Mouse (Mus musculus): ENCODE results near the gene Slc43a1. TPM values are rescaled to one million over a fixed set of nuclear protein-coding genes. Genes with fewer than 3 reads are reported as not detected.

Slc43a1 gene
- polyA plus RNA-seq, 1 experiment: not detected

DNA sequence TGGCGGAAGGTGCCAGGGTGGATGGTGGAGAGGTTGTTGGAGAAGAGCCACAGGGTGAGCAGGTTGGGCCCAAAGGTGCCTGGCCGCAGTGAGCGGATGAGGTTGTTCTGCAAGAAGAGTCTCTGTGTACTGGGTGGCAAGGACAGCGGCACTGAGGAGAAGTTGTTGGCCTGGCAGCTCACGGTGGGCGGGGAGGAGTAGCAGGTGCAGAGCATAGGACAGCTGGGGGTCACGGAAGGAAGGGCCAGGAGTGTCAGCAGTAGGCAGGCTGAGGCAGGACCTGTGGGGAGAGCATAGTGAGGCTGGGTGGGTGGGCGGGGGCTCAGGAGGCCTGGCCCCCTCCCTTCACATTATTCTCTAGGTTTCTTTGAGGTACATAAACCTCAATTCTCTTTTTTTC is 41.9 kb downstream of the Slc43a1 start:
- no peak for TF ChIP-seq CTCF (IDR thresholded peaks at IDR 0.05; ENCODE audit: low read depth, low read length)
- TF ChIP-seq POLR2A (IDR thresholded peaks at IDR 0.05; ENCODE audit: borderline replicate concordance, low read depth, low read length): no peak
- Histone ChIP-seq H3K27ac (ENCODE audit: insufficient read depth, low read depth, low read length) (no peak overlapping the region), H3K4me3 (ENCODE audit: insufficient read depth, low read length) (no peak overlapping the region), H3K4me1 (ENCODE audit: control insufficient read depth, insufficient read depth, low read length) (peaks cover 5% of the 10 kb centered on the region; the same call in 1 of the 2 replicates)

DNA sequence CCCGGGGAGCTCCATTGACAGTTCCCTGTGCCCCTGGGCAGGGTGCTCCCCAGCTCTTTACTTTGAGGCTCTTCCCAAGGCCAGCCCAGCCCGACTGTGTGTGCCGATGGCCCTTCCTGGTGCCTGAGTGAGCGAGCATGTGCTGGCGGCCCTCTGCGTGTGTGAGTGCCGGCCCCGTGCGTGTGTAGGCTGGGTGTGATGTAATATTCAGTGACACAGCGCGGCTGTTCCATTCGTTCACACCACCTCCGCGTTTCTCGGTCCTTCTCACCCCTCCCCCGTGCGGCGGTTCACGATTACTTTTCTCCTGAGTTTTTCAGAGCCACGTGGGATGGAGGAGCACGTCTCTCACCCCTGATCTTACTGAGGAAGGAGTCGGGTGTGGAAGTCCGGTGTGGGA is 44.0 kb downstream of the Slc43a1 start:
- H3K27ac ChIP-seq (ENCODE audit: insufficient read depth, low read depth, low read length): no peak overlapping the region
- TF ChIP-seq CTCF (IDR thresholded peaks at IDR 0.05; ENCODE audit: low read depth, low read length) (no peak), POLR2A (IDR thresholded peaks at IDR 0.05; ENCODE audit: borderline replicate concordance, low read depth, low read length) (no peak)
- peaks cover 5% of the 10 kb centered on the region; the same call in 1 of the 2 replicates for H3K4me1 ChIP-seq (ENCODE audit: control insufficient read depth, insufficient read depth, low read length)
- H3K4me3 ChIP-seq (ENCODE audit: insufficient read depth, low read length): peak overlapping the region; percentile 38

DNA sequence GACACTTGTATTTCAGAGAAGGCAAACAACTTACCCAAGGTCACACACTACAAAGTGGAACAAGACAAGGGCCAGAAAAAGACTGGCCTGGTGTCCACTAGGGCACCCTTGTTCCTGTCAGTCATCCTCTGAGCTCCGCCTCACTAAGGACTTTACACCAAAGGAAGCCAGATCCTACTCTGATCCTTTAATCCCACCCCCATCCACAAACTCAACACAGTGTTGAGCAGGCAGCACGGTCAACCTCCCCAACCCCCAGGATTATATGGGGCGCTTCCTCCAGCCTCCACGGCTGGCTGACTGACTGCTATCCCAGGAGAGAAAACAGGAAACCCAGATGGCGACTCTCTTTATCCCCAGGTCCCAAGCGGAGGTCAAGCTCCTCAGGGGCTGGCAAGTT is 44.4 kb downstream of the Slc43a1 start:
- H3K27ac ChIP-seq (ENCODE audit: insufficient read depth, low read depth, low read length): no peak overlapping the region
- peaks cover 5% of the 10 kb centered on the region; the same call in 1 of the 2 replicates for H3K4me1 ChIP-seq (ENCODE audit: control insufficient read depth, insufficient read depth, low read length)
- TF ChIP-seq CTCF (IDR thresholded peaks at IDR 0.05; ENCODE audit: low read depth, low read length) (no peak), POLR2A (IDR thresholded peaks at IDR 0.05; ENCODE audit: borderline replicate concordance, low read depth, low read length) (no peak)
- H3K4me3 ChIP-seq (ENCODE audit: insufficient read depth, low read length): peak overlapping the region; percentile 38

DNA sequence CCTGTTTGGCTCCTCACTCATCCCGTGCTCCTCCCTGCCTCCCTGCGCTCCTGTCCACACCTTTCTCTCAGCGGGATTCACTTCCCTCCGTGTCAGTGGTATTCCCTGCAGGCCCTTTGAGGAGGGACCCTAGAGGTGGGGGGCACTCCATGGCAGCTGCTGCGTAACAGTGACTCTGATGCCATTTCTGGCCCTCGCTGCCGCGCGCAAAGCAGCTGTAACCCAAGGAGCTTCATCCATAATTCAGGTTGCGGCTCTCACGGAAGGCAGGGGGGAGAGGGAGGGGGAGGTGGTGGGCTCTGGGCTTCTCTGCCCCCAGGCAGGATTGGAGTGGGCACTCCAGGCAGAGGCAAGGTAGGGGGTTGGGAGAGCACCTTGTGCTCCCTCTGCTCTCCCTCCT is 44.9 kb downstream of the Slc43a1 start:
- Histone ChIP-seq H3K4me3 (ENCODE audit: insufficient read depth, low read length) (no peak overlapping the region), H3K4me1 (ENCODE audit: control insufficient read depth, insufficient read depth, low read length) (peaks cover 5% of the 10 kb centered on the region; the same call in 1 of the 2 replicates), H3K27ac (ENCODE audit: insufficient read depth, low read depth, low read length) (no peak overlapping the region)
- TF ChIP-seq CTCF (IDR thresholded peaks at IDR 0.05; ENCODE audit: low read depth, low read length) (no peak), POLR2A (IDR thresholded peaks at IDR 0.05; ENCODE audit: borderline replicate concordance, low read depth, low read length) (no peak)

DNA sequence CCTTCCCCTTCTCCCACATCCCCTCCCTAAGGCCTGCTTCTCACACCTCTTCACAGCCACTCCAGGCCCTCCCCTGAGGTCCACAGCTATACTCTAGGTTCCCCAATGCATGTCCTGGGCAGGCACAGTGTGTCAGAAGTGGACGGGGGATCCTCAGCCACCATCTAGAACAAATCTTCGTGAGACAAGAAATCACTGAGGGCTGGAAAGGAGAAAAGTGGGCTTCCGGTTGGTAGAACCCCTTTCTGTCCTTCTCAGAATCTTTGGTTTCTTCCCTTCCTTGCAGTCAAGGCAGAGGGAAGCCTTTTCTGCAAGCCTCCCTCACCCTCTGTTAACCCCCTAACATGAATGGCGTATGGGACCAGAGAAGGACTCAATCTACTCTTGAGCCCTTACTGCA is 45.3 kb downstream of the Slc43a1 start:
- TF ChIP-seq POLR2A (IDR thresholded peaks at IDR 0.05; ENCODE audit: borderline replicate concordance, low read depth, low read length): no peak
- TF ChIP-seq CTCF (IDR thresholded peaks at IDR 0.05; ENCODE audit: low read depth, low read length): no peak
- H3K4me1 ChIP-seq (ENCODE audit: control insufficient read depth, insufficient read depth, low read length): peaks cover 5% of the 10 kb centered on the region; the same call in 1 of the 2 replicates

DNA sequence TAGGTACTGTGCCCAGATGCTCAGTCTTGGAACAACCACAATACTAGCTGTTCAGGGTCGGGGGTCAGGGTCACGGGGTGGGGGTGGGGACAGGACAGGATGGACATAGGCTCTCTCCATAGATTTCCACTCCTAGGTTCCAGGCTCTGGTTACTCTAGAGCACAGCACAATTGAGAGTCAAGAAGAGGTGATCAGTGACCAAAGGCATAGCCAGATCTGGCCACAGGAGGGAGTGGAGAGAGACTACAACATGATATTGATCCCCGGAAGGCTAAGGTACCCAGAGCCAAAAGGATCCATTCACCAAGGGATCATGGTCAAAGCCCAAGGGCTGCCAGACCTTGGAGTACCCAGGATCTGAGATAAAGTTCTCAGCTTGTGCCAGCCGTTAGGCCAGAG is 46.0 kb downstream of the Slc43a1 start:
- TF ChIP-seq POLR2A (IDR thresholded peaks at IDR 0.05; ENCODE audit: borderline replicate concordance, low read depth, low read length): no peak
- no peak for TF ChIP-seq CTCF (IDR thresholded peaks at IDR 0.05; ENCODE audit: low read depth, low read length)
- H3K4me1 ChIP-seq (ENCODE audit: control insufficient read depth, insufficient read depth, low read length): peaks cover 5% of the 10 kb centered on the region; the same call in 1 of the 2 replicates
- H3K27ac ChIP-seq (ENCODE audit: insufficient read depth, low read depth, low read length): no peak overlapping the region
- no peak overlapping the region for H3K4me3 ChIP-seq (ENCODE audit: insufficient read depth, low read length)

More for the DNA sequence above, 45.3 kb downstream of the Slc43a1 start:
- Histone ChIP-seq H3K27ac (ENCODE audit: insufficient read depth, low read depth, low read length) (no peak overlapping the region), H3K4me3 (ENCODE audit: insufficient read depth, low read length) (no peak overlapping the region)

DNA sequence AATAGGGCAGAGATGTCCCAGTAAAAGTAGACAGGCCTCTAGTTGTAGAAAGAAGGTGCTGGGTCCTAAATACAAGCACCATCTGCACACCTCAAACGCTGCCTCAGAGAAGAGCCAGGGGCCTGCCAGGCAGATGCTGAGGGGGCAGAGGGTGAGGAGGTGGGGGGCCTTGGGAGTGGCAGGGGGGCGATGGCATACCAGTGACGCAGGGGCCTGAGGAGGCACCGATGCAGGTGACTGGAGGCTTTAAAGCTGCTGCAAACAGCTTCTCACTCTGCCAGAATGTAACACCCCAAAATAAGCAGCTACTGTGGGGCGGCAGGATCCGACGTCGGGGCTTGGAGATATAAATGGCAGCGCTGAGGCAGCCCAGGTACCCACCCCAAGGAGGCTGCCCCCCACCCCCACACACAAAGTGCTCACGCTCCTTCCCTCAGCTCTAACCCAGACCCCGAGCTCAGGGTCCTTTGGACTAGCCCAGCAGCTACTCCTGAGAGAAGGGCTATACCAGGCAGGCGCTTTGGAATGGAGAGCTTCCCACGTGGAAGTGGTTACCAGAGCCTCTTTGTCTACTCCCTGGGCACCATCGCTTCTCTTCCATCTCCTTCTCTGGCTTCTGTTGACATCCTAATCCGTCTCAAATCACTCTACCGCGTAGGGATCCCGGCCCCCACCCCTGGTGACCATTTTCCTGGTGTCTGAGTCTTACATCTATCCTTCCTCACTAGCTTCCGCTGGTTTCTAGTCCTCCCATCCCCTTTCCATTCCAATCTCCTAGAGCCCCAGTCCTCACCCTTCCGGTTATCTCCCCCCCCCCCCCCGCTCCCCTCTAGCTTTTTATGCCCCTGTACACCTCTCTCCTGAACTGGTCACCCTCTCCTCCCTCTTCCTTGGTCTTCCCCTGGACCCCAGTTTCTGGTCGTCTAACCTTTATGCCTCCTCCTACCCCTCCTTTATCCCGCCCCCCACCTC is 46.7 kb downstream of the Slc43a1 start:
- peaks cover 5% of the 10 kb centered on the region; the same call in 1 of the 2 replicates for H3K4me1 ChIP-seq (ENCODE audit: control insufficient read depth, insufficient read depth, low read length)

DNA sequence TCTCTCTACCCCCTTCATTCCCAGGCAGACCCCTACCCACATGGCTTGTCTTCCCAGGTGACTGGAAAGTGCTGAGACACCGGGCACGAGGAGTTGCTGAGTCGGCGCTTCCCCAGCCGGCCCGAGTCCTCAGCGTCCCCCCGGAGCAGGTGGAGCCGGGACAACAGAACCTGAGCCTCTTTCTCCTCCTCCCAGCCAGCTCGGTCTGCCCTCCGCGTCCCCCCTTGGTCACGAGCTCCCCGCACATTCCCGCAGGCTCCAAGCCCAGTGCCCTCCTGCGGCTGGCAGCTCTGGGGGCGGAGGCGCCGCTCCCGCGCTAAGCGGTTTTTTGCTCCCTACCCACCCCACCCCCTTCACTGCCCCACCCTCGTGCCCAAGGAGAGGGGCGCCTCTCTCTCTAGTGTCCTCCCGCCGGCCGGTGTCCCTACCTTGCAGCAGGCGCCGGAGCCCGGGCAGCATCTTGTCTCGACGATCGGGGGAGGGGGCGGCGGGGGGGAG is 47.6 kb downstream of the Slc43a1 start, which contains the start of gene Rtn4rl2:
Gene Rtn4rl2 (minus strand): TSS at position 477 of the 498 bp plus-strand sequence.
- TF ChIP-seq CTCF (IDR thresholded peaks at IDR 0.05; ENCODE audit: low read depth, low read length): no peak
- no peak for TF ChIP-seq POLR2A (IDR thresholded peaks at IDR 0.05; ENCODE audit: borderline replicate concordance, low read depth, low read length)
- H3K27ac ChIP-seq (ENCODE audit: insufficient read depth, low read depth, low read length): no peak within 1 kb of the TSS
- peak within 1 kb of the TSS; percentile 45 for H3K4me3 ChIP-seq (ENCODE audit: insufficient read depth, low read length)
- H3K4me1 ChIP-seq (ENCODE audit: control insufficient read depth, insufficient read depth, low read length): peaks cover 5% of the 10 kb centered on the region; the same call in 1 of the 2 replicates

More for the DNA sequence above, 46.7 kb downstream of the Slc43a1 start:
- Histone ChIP-seq H3K27ac (ENCODE audit: insufficient read depth, low read depth, low read length) (no peak overlapping the region), H3K4me3 (ENCODE audit: insufficient read depth, low read length) (no peak overlapping the region)
- no peak for TF ChIP-seq POLR2A (IDR thresholded peaks at IDR 0.05; ENCODE audit: borderline replicate concordance, low read depth, low read length)
- TF ChIP-seq CTCF (IDR thresholded peaks at IDR 0.05; ENCODE audit: low read depth, low read length): no peak

DNA sequence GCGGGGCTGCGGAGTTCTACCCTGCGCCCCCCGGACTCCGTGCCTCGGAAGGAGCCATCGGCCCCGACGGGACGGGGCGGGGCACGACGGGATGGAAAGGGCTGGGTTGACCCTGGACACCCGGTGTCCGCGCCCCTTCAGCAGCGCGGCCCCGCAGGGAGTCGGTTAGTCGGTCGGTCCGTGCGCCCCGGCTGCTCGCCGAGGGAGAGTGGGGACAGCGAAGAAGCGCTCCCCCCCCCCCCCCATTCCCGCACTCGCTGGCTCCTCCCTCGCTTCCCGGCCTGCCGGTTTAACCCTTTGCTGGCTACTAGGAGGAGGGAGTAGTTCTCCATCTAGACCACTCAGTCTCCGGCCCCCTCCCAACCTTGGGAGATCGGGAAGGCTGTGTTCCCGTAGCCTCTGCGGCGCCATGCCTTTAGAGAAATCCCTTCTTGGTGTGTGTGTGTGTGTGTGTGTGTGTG is 48.2 kb downstream of the Slc43a1 start:
- Histone ChIP-seq H3K27ac (ENCODE audit: insufficient read depth, low read depth, low read length) (no peak overlapping the region), H3K4me1 (ENCODE audit: control insufficient read depth, insufficient read depth, low read length) (peaks cover 5% of the 10 kb centered on the region; the same call in 1 of the 2 replicates), H3K4me3 (ENCODE audit: insufficient read depth, low read length) (peak overlapping the region; percentile 45)
- TF ChIP-seq CTCF (IDR thresholded peaks at IDR 0.05; ENCODE audit: low read depth, low read length) (no peak), POLR2A (IDR thresholded peaks at IDR 0.05; ENCODE audit: borderline replicate concordance, low read depth, low read length) (no peak)
